Mouse (Mus musculus): ENCODE measurements around the gene Uvrag. TPM values are rescaled to one million over a fixed set of nuclear protein-coding genes. Genes with fewer than 3 reads are reported as not detected.

Gene Uvrag
- polyA plus RNA-seq, 1 experiment from 2014 or later, result 14.5 TPM

DNA sequence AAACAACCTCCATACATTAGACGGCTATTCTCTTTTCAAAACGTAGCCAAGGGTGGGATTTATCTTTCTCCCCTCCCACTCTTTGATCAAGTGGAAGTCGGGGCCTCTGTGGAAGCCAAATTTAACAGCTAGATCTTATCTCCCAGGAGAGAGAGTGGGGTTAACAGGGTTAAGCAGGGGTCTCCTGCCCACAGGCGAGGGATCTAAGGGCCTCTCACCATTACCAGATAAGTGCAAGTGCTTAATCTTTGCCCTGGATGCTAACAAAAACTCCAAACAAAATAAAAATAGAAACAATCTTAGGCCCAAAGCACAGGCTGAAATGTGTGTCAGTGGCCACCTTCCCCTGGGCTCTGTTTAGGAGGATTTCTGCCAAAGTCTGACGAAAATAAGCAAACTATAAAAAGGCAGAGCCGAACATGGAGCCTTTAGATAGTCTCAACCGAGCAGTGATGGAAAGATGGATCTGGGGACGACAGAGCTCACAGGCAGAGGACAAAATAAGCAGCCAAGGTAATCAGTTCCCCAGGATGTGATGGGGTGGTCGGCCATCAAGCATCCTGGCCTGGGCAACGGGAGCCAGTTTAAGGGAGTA is 245.3 kb downstream of the Uvrag start:
- no peak overlapping the region for H3K27ac ChIP-seq (ENCODE audit: low read depth, low read length)

GRCm38 (mm10) chr7:98894768-98895167 is 246.2 kb downstream of the Uvrag start:
- Histone ChIP-seq H3K4me3 (ENCODE audit: low read depth, low read length) (no peak overlapping the region), H3K27ac (ENCODE audit: low read depth, low read length) (no peak overlapping the region), H3K27me3 (replicated peaks; ENCODE audit: control insufficient read depth, insufficient read depth, low read length) (no peaks in the 10 kb centered on the region), H3K36me3 (ENCODE audit: control insufficient read depth, insufficient read depth, low read length) (0 out of 2 replicates have a peak, but pooled peaks cover 2% of the 10 kb centered on the region), H3K4me1 (replicated peaks; ENCODE audit: control insufficient read depth, insufficient read depth, low read length) (peaks cover 21% of the 10 kb centered on the region), H3K9me3 (ENCODE audit: control insufficient read depth, low read length) (no peaks in the 10 kb centered on the region), H3K4me2 (no peak overlapping the region), H3K9ac (ENCODE audit: low read depth, low read length) (no peak overlapping the region)
- WGBS, result 41% methylated on average over 5 of the region's 5 CpGs
- ATAC-seq (replicated peaks; ENCODE audit: low FRiP score) (no peak), DNase-seq (ENCODE audit: low spot score) (no peak)

More for the DNA sequence above, 245.3 kb downstream of the Uvrag start:
- Histone ChIP-seq H3K4me3 (ENCODE audit: low read depth, low read length) (no peak overlapping the region), H3K9ac (ENCODE audit: low read depth, low read length) (no peak overlapping the region), H3K27me3 (replicated peaks; ENCODE audit: control insufficient read depth, insufficient read depth, low read length) (no peaks in the 10 kb centered on the region), H3K9me3 (ENCODE audit: control insufficient read depth, low read length) (no peaks in the 10 kb centered on the region), H3K4me2 (no peak overlapping the region), H3K36me3 (ENCODE audit: control insufficient read depth, insufficient read depth, low read length) (0 out of 2 replicates have a peak, but pooled peaks cover 2% of the 10 kb centered on the region), H3K4me1 (replicated peaks; ENCODE audit: control insufficient read depth, insufficient read depth, low read length) (peaks cover 21% of the 10 kb centered on the region)
- WGBS, result 34% methylated on average over 10 of the region's 10 CpGs
- ATAC-seq (replicated peaks; ENCODE audit: low FRiP score), result no peak
- DNase-seq (ENCODE audit: low spot score), result no peak

DNA sequence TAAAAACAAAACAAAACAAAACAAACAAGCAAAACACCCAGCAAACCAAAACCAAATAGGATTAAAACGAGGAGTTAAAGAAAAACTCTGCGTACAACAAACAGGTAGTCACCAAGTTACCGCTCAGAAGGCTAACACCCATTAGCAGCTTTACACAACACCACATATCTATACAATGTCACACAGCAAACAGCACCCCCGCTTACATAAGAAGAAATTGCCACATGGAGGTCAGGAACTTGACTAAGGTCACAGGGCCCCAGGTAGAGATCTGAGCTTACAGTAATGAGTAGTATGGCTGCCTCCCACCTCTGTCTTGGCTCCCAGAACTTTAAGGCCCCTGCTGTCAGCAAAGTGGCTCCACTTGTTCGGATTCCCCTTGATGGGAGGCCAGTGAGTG is 246.6 kb downstream of the Uvrag start:
- Histone ChIP-seq H3K36me3 (ENCODE audit: control insufficient read depth, insufficient read depth, low read length) (0 out of 2 replicates have a peak, but pooled peaks cover 2% of the 10 kb centered on the region), H3K27me3 (replicated peaks; ENCODE audit: control insufficient read depth, insufficient read depth, low read length) (no peaks in the 10 kb centered on the region), H3K4me1 (replicated peaks; ENCODE audit: control insufficient read depth, insufficient read depth, low read length) (peaks cover 21% of the 10 kb centered on the region), H3K27ac (ENCODE audit: low read depth, low read length) (no peak overlapping the region), H3K4me3 (ENCODE audit: low read depth, low read length) (no peak overlapping the region), H3K4me2 (no peak overlapping the region), H3K9ac (ENCODE audit: low read depth, low read length) (no peak overlapping the region), H3K9me3 (ENCODE audit: control insufficient read depth, low read length) (no peaks in the 10 kb centered on the region)
- ATAC-seq (replicated peaks; ENCODE audit: low FRiP score) (no peak), DNase-seq (ENCODE audit: low spot score) (no peak)
- 78% methylated on average over 5 of the region's 5 CpGs for WGBS

- H3K27me3 ChIP-seq (replicated peaks; ENCODE audit: control insufficient read depth, insufficient read depth, low read length), result no peaks in the 10 kb centered on the region
- no peak for ATAC-seq (replicated peaks; ENCODE audit: low FRiP score)
- no peak for DNase-seq (ENCODE audit: low spot score)
- 0 out of 2 replicates have a peak, but pooled peaks cover 2% of the 10 kb centered on the region for H3K36me3 ChIP-seq (ENCODE audit: control insufficient read depth, insufficient read depth, low read length)
- H3K4me3 ChIP-seq (ENCODE audit: low read depth, low read length), result no peak overlapping the region
- H3K9me3 ChIP-seq (ENCODE audit: control insufficient read depth, low read length), result no peaks in the 10 kb centered on the region
- no peak overlapping the region for H3K4me2 ChIP-seq
- no peak overlapping the region for H3K27ac ChIP-seq (ENCODE audit: low read depth, low read length)
- peaks cover 21% of the 10 kb centered on the region for H3K4me1 ChIP-seq (replicated peaks; ENCODE audit: control insufficient read depth, insufficient read depth, low read length)
- 77% methylated on average over 5 of the region's 5 CpGs for WGBS
- no peak overlapping the region for H3K9ac ChIP-seq (ENCODE audit: low read depth, low read length)
Observed at GRCm38 (mm10) chr7:98893144-98893543, 247.8 kb downstream of the Uvrag start.

DNA sequence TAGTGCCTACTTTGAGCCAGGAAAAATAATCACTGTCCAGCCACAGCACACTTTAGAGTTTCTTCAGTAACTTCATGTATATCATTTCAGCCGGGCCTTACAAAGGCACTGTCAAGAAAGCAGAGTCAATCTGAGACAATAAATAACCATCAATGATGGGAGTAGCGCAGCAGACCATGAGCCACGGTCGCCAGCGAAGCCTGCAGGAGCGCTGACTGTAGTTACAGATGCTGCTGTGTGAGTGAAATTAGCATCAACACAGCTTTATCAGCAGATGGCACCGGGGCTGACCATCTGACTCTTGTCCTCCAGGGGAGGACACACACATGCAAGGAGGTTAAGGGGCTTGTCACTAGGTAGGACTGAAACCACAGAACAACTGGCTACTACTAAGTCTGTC is 251.7 kb downstream of the Uvrag start:
- H3K36me3 ChIP-seq (ENCODE audit: control insufficient read depth, insufficient read depth, low read length), result no peaks in the 10 kb centered on the region
- ATAC-seq (replicated peaks; ENCODE audit: low FRiP score), result no peak
- 66% methylated on average over 7 of the region's 7 CpGs for WGBS
- no peaks in the 10 kb centered on the region for H3K9me3 ChIP-seq (ENCODE audit: control insufficient read depth, low read length)
- no peaks in the 10 kb centered on the region for H3K27me3 ChIP-seq (replicated peaks; ENCODE audit: control insufficient read depth, insufficient read depth, low read length)
- H3K4me2 ChIP-seq, result no peak overlapping the region
- no peak overlapping the region for H3K4me3 ChIP-seq (ENCODE audit: low read depth, low read length)
- H3K9ac ChIP-seq (ENCODE audit: low read depth, low read length), result no peak overlapping the region
- H3K4me1 ChIP-seq (replicated peaks; ENCODE audit: control insufficient read depth, insufficient read depth, low read length), result peaks cover 4% of the 10 kb centered on the region
- H3K27ac ChIP-seq (ENCODE audit: low read depth, low read length), result no peak overlapping the region
- DNase-seq (ENCODE audit: low spot score), result no peak

GRCm38 (mm10) chr7:98888810-98889209 is 252.1 kb downstream of the Uvrag start:
- peaks cover under 1% of the 10 kb centered on the region for H3K4me1 ChIP-seq (replicated peaks; ENCODE audit: control insufficient read depth, insufficient read depth, low read length)
- H3K4me2 ChIP-seq, result no peak overlapping the region
- DNase-seq (ENCODE audit: low spot score) (no peak), ATAC-seq (replicated peaks; ENCODE audit: low FRiP score) (no peak)
- no peak overlapping the region for H3K9ac ChIP-seq (ENCODE audit: low read depth, low read length)
- H3K4me3 ChIP-seq (ENCODE audit: low read depth, low read length), result no peak overlapping the region
- WGBS, result 75% methylated on average over 5 of the region's 5 CpGs
- no peak overlapping the region for H3K27ac ChIP-seq (ENCODE audit: low read depth, low read length)
- no peaks in the 10 kb centered on the region for H3K27me3 ChIP-seq (replicated peaks; ENCODE audit: control insufficient read depth, insufficient read depth, low read length)
- H3K9me3 ChIP-seq (ENCODE audit: control insufficient read depth, low read length), result no peaks in the 10 kb centered on the region
- H3K36me3 ChIP-seq (ENCODE audit: control insufficient read depth, insufficient read depth, low read length), result no peaks in the 10 kb centered on the region

DNA sequence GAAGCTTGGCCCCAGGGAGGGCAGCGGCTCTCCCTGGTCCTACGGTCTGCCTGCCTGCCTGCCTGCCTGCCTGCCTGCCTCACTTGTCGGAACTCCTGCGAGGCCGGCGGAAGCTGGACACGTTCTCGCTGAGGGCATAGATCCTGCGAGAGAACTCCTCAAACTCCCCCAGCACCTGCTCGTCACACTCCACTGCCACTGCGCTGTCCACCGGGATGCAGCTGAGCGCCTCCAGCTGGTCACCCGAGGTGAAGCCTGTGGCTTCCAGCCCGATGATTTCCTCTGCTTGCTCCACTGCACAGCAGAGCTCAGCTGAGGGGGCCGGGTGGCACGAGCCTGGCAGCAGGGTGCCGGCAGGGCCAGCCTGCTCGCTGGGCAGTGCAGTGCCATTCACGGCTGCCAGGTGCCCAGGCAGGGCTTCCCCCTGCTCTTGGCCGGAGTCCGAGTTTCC is 253.1 kb downstream of the Uvrag start:
- H3K9me3 ChIP-seq (ENCODE audit: control insufficient read depth, low read length), result no peaks in the 10 kb centered on the region
- no peaks in the 10 kb centered on the region; the same call in none of the 2 replicates for H3K4me1 ChIP-seq (replicated peaks; ENCODE audit: control insufficient read depth, insufficient read depth, low read length)
- no peak overlapping the region; the same call in 1 of the 2 replicates for H3K4me2 ChIP-seq
- H3K9ac ChIP-seq (ENCODE audit: low read depth, low read length), result no peak overlapping the region
- ATAC-seq (replicated peaks; ENCODE audit: low FRiP score), result no peak
- no peaks in the 10 kb centered on the region for H3K36me3 ChIP-seq (ENCODE audit: control insufficient read depth, insufficient read depth, low read length)
- H3K27ac ChIP-seq (ENCODE audit: low read depth, low read length), result no peak overlapping the region
- no peak overlapping the region for H3K4me3 ChIP-seq (ENCODE audit: low read depth, low read length)
- WGBS, result 68% methylated on average over 22 of the region's 22 CpGs
- DNase-seq (ENCODE audit: low spot score), result no peak
- no peaks in the 10 kb centered on the region for H3K27me3 ChIP-seq (replicated peaks; ENCODE audit: control insufficient read depth, insufficient read depth, low read length)

DNA sequence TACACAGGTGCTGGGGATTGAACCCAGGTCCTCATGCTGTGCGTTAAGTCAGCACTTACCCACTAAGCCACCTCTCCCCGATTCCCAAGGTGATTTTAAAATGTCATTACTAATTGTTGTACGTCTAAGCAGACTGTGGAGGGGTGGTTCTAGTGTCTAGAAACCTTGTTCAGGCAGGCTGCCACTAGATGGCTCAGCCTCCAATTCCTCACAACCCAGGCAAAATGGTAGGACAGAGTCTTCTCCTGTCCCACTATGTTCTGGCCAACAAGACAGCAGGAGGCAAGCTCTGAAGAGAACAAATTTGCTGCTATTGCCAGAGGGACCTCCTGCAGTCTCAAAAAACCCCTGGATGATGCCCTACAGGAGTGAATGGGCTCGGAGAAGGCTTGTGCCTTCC is 259.1 kb downstream of the Uvrag start:
- DNase-seq (ENCODE audit: low spot score), result no peak
- Histone ChIP-seq H3K27me3 (replicated peaks; ENCODE audit: control insufficient read depth, insufficient read depth, low read length) (no peaks in the 10 kb centered on the region), H3K9me3 (ENCODE audit: control insufficient read depth, low read length) (no peaks in the 10 kb centered on the region), H3K4me2 (no peak overlapping the region), H3K36me3 (ENCODE audit: control insufficient read depth, insufficient read depth, low read length) (no peaks in the 10 kb centered on the region), H3K4me1 (replicated peaks; ENCODE audit: control insufficient read depth, insufficient read depth, low read length) (no peaks in the 10 kb centered on the region), H3K9ac (ENCODE audit: low read depth, low read length) (no peak overlapping the region), H3K27ac (ENCODE audit: low read depth, low read length) (no peak overlapping the region), H3K4me3 (ENCODE audit: low read depth, low read length) (no peak overlapping the region)
- WGBS, result 71% methylated on average over 4 of the region's 4 CpGs
- no peak for ATAC-seq (replicated peaks; ENCODE audit: low FRiP score)

GRCm38 (mm10) chr7:98879176-98879575 is 261.8 kb downstream of the Uvrag start:
- Histone ChIP-seq H3K4me1 (replicated peaks; ENCODE audit: control insufficient read depth, insufficient read depth, low read length) (no peaks in the 10 kb centered on the region), H3K9me3 (ENCODE audit: control insufficient read depth, low read length) (no peaks in the 10 kb centered on the region), H3K36me3 (ENCODE audit: control insufficient read depth, insufficient read depth, low read length) (no peaks in the 10 kb centered on the region), H3K27me3 (replicated peaks; ENCODE audit: control insufficient read depth, insufficient read depth, low read length) (no peaks in the 10 kb centered on the region), H3K27ac (ENCODE audit: low read depth, low read length) (no peak overlapping the region), H3K9ac (ENCODE audit: low read depth, low read length) (no peak overlapping the region), H3K4me3 (ENCODE audit: low read depth, low read length) (no peak overlapping the region), H3K4me2 (no peak overlapping the region)
- ATAC-seq (replicated peaks; ENCODE audit: low FRiP score) (no peak), DNase-seq (ENCODE audit: low spot score) (no peak)
- 81% methylated on average over 2 of the region's 2 CpGs for WGBS
